Mouse (Mus musculus): ENCODE measurements around the gene 1700029F12Rik. TPM values are rescaled to one million over a fixed set of nuclear protein-coding genes. Genes with fewer than 3 reads are reported as not detected.
A peak's percentile ranks its signal among the peaks of the same experiment; 100 is the strongest.
"Not testable (repeated sequence)": the region's sequence is repeated elsewhere in the genome, so short reads cannot be mapped to it uniquely, and the experiment has no call there.

The 1700029F12Rik gene
- polyA plus RNA-seq, 1 experiment, result 0.33 TPM

- no peak overlapping the region for H3K27ac ChIP-seq (ENCODE audit: insufficient read depth, low read depth, low read length)
- 3% methylated on average over 85 of the region's 85 CpGs for WGBS
- no peaks in the 10 kb centered on the region for H3K36me3 ChIP-seq (ENCODE audit: control insufficient read depth, insufficient read depth, low read length)
- H3K4me3 ChIP-seq (ENCODE audit: low read depth, low read length), result peak overlapping the region; percentile 61
- peaks cover 43% of the 10 kb centered on the region for H3K27me3 ChIP-seq (ENCODE audit: control insufficient read depth, insufficient read depth, low read length)
- H3K4me1 ChIP-seq (ENCODE audit: control insufficient read depth, insufficient read depth, insufficient read length, low read length), result peaks cover 7% of the 10 kb centered on the region; the same call in 1 of the 2 replicates
- TF ChIP-seq POLR2A (IDR thresholded peaks at IDR 0.05; ENCODE audit: low read depth, low read length) (no peak), CTCF (IDR thresholded peaks at IDR 0.05; ENCODE audit: extremely low read depth, insufficient read length, insufficient replicate concordance, low read depth, low read length) (no peak)
Measured at GRCm38 (mm10) chr13:97070931-97071625, 36.9 kb upstream of the 1700029F12Rik start.

GRCm38 (mm10) chr13:97068151-97068550 is 34.0 kb upstream of the 1700029F12Rik start:
- TF ChIP-seq POLR2A (IDR thresholded peaks at IDR 0.05; ENCODE audit: low read depth, low read length), result no peak
- no peak for TF ChIP-seq CTCF (IDR thresholded peaks at IDR 0.05; ENCODE audit: extremely low read depth, insufficient read length, insufficient replicate concordance, low read depth, low read length)
- Histone ChIP-seq H3K27me3 (ENCODE audit: control insufficient read depth, insufficient read depth, low read length) (peaks cover 36% of the 10 kb centered on the region), H3K4me3 (ENCODE audit: low read depth, low read length) (no peak overlapping the region), H3K4me1 (ENCODE audit: control insufficient read depth, insufficient read depth, insufficient read length, low read length) (peaks cover 7% of the 10 kb centered on the region; the same call in 1 of the 2 replicates), H3K36me3 (ENCODE audit: control insufficient read depth, insufficient read depth, low read length) (no peaks in the 10 kb centered on the region), H3K27ac (ENCODE audit: insufficient read depth, low read depth, low read length) (no peak overlapping the region)
- WGBS, result 85% methylated on average over 8 of the region's 8 CpGs

DNA sequence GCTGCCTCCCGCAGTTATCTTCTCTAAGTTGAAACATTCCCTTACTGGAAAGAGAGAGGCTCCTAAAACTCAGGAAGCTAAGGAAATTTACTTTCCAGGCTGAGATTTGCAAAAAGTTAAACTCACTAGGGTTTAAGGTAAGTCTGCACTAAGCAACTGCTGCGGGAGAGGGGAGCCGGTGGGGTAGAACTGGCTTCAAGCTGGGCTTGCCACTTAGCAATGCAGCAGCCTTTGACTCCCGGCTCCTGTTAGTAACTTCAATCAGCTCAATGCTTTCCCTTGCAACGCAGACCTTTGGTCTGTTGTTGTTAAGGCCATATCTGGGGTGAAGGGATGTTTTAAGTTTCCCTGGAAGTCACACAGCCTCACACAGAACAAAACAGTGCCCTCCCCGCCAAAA is 33.5 kb upstream of the 1700029F12Rik start:
- 44% methylated on average over 6 of the region's 6 CpGs for WGBS
- no peak overlapping the region for H3K27ac ChIP-seq (ENCODE audit: insufficient read depth, low read depth, low read length)
- H3K4me3 ChIP-seq (ENCODE audit: low read depth, low read length), result no peak overlapping the region
- TF ChIP-seq POLR2A (IDR thresholded peaks at IDR 0.05; ENCODE audit: low read depth, low read length), result no peak
- TF ChIP-seq CTCF (IDR thresholded peaks at IDR 0.05; ENCODE audit: extremely low read depth, insufficient read length, insufficient replicate concordance, low read depth, low read length), result no peak
- H3K4me1 ChIP-seq (ENCODE audit: control insufficient read depth, insufficient read depth, insufficient read length, low read length), result peaks cover 7% of the 10 kb centered on the region; the same call in 1 of the 2 replicates
- H3K27me3 ChIP-seq (ENCODE audit: control insufficient read depth, insufficient read depth, low read length), result peaks cover 32% of the 10 kb centered on the region
- no peaks in the 10 kb centered on the region for H3K36me3 ChIP-seq (ENCODE audit: control insufficient read depth, insufficient read depth, low read length)

DNA sequence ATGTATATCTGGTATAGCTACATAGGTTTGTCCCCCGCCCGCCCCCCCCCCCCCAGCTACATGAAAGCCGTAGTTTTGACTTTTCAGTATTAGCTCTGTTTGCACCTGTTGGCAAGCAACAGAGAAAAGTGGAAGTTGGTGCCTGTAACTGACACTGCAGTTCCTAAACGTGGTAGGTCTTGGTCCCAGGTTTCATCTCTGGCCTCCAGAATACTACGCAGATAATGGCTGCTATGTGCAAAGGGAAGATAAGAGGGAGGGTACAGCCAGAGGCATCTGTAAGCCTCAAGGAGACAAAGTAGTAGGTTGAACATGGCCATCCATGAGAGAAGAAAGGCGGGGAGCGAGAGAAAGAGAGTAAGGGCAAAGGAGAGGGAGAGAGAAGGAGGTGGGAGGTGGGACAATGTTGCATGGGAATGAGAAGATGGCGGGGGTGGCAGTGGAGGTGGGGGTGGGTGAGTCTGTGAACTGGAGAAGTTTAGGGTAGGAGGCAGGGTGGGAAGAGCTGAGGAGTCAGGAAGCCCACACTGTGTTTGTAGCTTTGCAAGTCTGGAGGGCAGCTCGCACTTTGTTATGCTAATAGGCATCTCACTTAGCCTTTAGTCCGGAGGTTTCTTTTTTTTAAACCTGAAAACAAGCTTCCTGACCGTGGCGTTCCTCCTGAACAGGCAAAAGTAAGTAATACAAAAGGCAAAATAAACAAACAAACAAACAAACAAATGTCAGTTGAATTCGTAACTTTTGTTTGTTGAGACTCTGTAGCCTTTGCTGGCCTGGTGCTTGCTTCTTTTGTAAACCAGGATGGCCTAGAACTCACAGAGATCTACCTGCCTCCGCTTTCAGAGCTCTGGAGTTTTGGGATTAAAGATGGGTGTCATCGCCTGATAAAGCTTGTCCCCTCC is 32.7 kb upstream of the 1700029F12Rik start, which contains the start of gene Fam169a:
TSS of gene Fam169a (plus strand) at position 638 of the 902 bp plus-strand sequence.
- 81% methylated on average over 15 of the region's 15 CpGs for WGBS
- Histone ChIP-seq H3K36me3 (ENCODE audit: control insufficient read depth, insufficient read depth, low read length) (no peaks in the 10 kb centered on the region), H3K27ac (ENCODE audit: insufficient read depth, low read depth, low read length) (no peak within 1 kb of the TSS), H3K4me3 (ENCODE audit: low read depth, low read length) (no peak within 1 kb of the TSS), H3K4me1 (ENCODE audit: control insufficient read depth, insufficient read depth, insufficient read length, low read length) (peaks cover 6% of the 10 kb centered on the region; the same call in 1 of the 2 replicates), H3K27me3 (ENCODE audit: control insufficient read depth, insufficient read depth, low read length) (peaks cover 26% of the 10 kb centered on the region)
- TF ChIP-seq POLR2A (IDR thresholded peaks at IDR 0.05; ENCODE audit: low read depth, low read length) (no peak), CTCF (IDR thresholded peaks at IDR 0.05; ENCODE audit: extremely low read depth, insufficient read length, insufficient replicate concordance, low read depth, low read length) (no peak)

GRCm38 (mm10) chr13:97064844-97065621 is 30.9 kb upstream of the 1700029F12Rik start:
- not testable (repeated sequence) for H3K4me1 ChIP-seq (ENCODE audit: control insufficient read depth, insufficient read depth, insufficient read length, low read length); H3K4me3 ChIP-seq (ENCODE audit: low read depth, low read length); H3K27ac ChIP-seq (ENCODE audit: insufficient read depth, low read depth, low read length); H3K36me3 ChIP-seq (ENCODE audit: control insufficient read depth, insufficient read depth, low read length)
- H3K27me3 ChIP-seq (ENCODE audit: control insufficient read depth, insufficient read depth, low read length), result peaks cover 12% of the 10 kb centered on the region
- WGBS, result 36% methylated on average over 18 of the region's 18 CpGs

GRCm38 (mm10) chr13:97064413-97064812 is 30.3 kb upstream of the 1700029F12Rik start:
- H3K27me3 ChIP-seq (ENCODE audit: control insufficient read depth, insufficient read depth, low read length), result peaks cover 10% of the 10 kb centered on the region
- no peak overlapping the region for H3K27ac ChIP-seq (ENCODE audit: insufficient read depth, low read depth, low read length)
- 39% methylated on average over 3 of the region's 3 CpGs for WGBS
- H3K36me3 ChIP-seq (ENCODE audit: control insufficient read depth, insufficient read depth, low read length), result no peaks in the 10 kb centered on the region
- H3K4me1 ChIP-seq (ENCODE audit: control insufficient read depth, insufficient read depth, insufficient read length, low read length), result no peaks in the 10 kb centered on the region
- no peak overlapping the region for H3K4me3 ChIP-seq (ENCODE audit: low read depth, low read length)
- no peak for TF ChIP-seq POLR2A (IDR thresholded peaks at IDR 0.05; ENCODE audit: low read depth, low read length)
- TF ChIP-seq CTCF (IDR thresholded peaks at IDR 0.05; ENCODE audit: extremely low read depth, insufficient read length, insufficient replicate concordance, low read depth, low read length), result no peak

Data from small intestine, adult 2 months (tissue).